Mouse (Mus musculus) lung, adult 2 months (tissue): ENCODE measurements around the gene Wdr5.

Experiments used
- CTCF ChIP-seq: fragments of 200-500 bp; IDR thresholded peaks from 2 replicates; pipeline ENCODE4 v1.5.1; 2011; ENCODE audit warnings: mild to moderate bottlenecking, low read length, control low read depth; ENCODE audit not compliant: insufficient read depth
- POLR2A ChIP-seq: fragments of 200-500 bp; IDR thresholded peaks from 2 replicates; pipeline ENCODE4 v1.6.1; 2011; ENCODE audit warnings: low read depth, mild to moderate bottlenecking, control low read depth, low read length, borderline replicate concordance; ENCODE audit errors: extremely low read depth

GRCm38 (mm10) chr2:27488362-27488761, 26.6 kb upstream of the Wdr5 start:
- TF ChIP-seq CTCF = no peak
- TF ChIP-seq POLR2A = no peak
